Mouse (Mus musculus): ENCODE measurements around the gene Cryga. TPM values are rescaled to one million over a fixed set of nuclear protein-coding genes. Genes with fewer than 3 reads are reported as not detected.
"Not testable (repeated sequence)": the region's sequence is repeated elsewhere in the genome, so short reads cannot be mapped to it uniquely, and the experiment has no call there.

The Cryga gene
- polyA plus RNA-seq, 1 experiment from 2014 or later: not detected

DNA sequence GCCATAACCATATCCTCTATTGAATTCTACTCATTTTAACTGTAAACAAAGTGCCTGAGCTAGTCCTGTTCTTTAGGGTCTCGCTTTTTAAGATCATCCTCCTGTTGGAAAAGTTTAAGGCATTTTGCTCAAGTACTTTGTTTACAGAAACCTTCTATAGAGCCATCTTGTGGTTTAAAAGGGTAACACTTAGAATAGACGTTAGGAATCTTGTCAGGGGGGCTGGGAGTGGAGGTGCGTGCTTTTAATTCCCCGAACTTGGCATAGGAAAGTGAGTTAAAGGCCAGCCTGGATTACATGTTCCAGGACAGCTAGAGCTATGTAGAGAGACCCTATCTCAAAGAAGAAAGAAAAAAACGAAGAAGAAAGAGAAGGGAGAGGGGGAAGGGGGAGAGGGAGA is 27.6 kb downstream of the Cryga start:
- no peak overlapping the region for H3K27ac ChIP-seq (replicated peaks; ENCODE audit: low read depth, low read length)
- H3K9ac ChIP-seq (ENCODE audit: low read depth, low read length): no peak overlapping the region
- H3K36me3 ChIP-seq (ENCODE audit: control insufficient read depth, insufficient read depth, low read length): no peaks in the 10 kb centered on the region
- no peak overlapping the region for H3K4me3 ChIP-seq (ENCODE audit: low read depth, low read length)
- ATAC-seq (ENCODE audit: low read depth) (no peak), DNase-seq (ENCODE audit: low spot score) (peak; percentile 16)
- H3K9me3 ChIP-seq (ENCODE audit: control insufficient read depth, low read length): peaks cover 6% of the 10 kb centered on the region; the same call in 1 of the 2 replicates
- H3K27me3 ChIP-seq (replicated peaks; ENCODE audit: control insufficient read depth, insufficient read depth, low read length): no peaks in the 10 kb centered on the region
- H3K4me1 ChIP-seq (ENCODE audit: control insufficient read depth, insufficient read depth, low read length): no peaks in the 10 kb centered on the region
- no peak overlapping the region for H3K4me2 ChIP-seq (ENCODE audit: low read depth, low read length)
- WGBS: 13% methylated on average over 5 of the region's 5 CpGs

DNA sequence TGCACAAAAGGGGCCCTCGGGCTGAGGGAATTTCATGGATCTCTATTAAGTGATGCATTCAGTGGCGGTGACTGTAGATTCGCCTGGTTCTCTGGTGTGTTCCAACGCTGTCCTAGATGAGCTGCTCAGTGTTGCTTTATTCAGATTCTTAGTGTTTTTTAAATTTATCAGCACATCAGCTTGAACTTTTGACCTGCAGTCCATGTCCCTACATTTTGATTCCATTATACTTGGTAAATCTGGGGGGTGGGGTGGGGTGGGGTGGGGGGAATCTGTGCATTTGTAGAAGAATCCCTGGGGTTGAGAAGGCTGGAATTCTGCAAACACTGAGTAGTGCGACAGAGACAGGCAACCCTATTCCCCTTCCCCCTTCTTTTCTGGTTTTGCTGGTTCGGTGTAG is 29.6 kb downstream of the Cryga start, which contains the start of gene Crygc:
Crygc (minus strand) TSS at position 101 of the 400 bp plus-strand sequence.
- no peak for DNase-seq (ENCODE audit: low spot score)
- 54% methylated on average over 6 of the region's 6 CpGs for WGBS
- H3K4me1 ChIP-seq (ENCODE audit: control insufficient read depth, insufficient read depth, low read length): no peaks in the 10 kb centered on the region
- H3K4me3 ChIP-seq (ENCODE audit: low read depth, low read length): no peak within 1 kb of the TSS
- H3K27ac ChIP-seq (replicated peaks; ENCODE audit: low read depth, low read length): no peak within 1 kb of the TSS
- H3K9me3 ChIP-seq (ENCODE audit: control insufficient read depth, low read length): peaks cover 6% of the 10 kb centered on the region; the same call in 1 of the 2 replicates
- no peaks in the 10 kb centered on the region for H3K27me3 ChIP-seq (replicated peaks; ENCODE audit: control insufficient read depth, insufficient read depth, low read length)
- H3K9ac ChIP-seq (ENCODE audit: low read depth, low read length): no peak within 1 kb of the TSS
- H3K36me3 ChIP-seq (ENCODE audit: control insufficient read depth, insufficient read depth, low read length): no peaks in the 10 kb centered on the region
- no peak for ATAC-seq (ENCODE audit: low read depth)
- no peak within 1 kb of the TSS for H3K4me2 ChIP-seq (ENCODE audit: low read depth, low read length)

GRCm38 (mm10) chr1:65067842-65068241 is 35.3 kb downstream of the Cryga start:
- Histone ChIP-seq H3K27me3 (replicated peaks; ENCODE audit: control insufficient read depth, insufficient read depth, low read length) (no peaks in the 10 kb centered on the region), H3K4me1 (ENCODE audit: control insufficient read depth, insufficient read depth, low read length) (no peaks in the 10 kb centered on the region), H3K4me2 (ENCODE audit: low read depth, low read length) (no peak overlapping the region), H3K9me3 (ENCODE audit: control insufficient read depth, low read length) (no peaks in the 10 kb centered on the region), H3K9ac (ENCODE audit: low read depth, low read length) (no peak overlapping the region), H3K27ac (replicated peaks; ENCODE audit: low read depth, low read length) (no peak overlapping the region), H3K36me3 (ENCODE audit: control insufficient read depth, insufficient read depth, low read length) (no peaks in the 10 kb centered on the region), H3K4me3 (ENCODE audit: low read depth, low read length) (no peak overlapping the region)
- ATAC-seq (ENCODE audit: low read depth) (no peak), DNase-seq (ENCODE audit: low spot score) (no peak)

DNA sequence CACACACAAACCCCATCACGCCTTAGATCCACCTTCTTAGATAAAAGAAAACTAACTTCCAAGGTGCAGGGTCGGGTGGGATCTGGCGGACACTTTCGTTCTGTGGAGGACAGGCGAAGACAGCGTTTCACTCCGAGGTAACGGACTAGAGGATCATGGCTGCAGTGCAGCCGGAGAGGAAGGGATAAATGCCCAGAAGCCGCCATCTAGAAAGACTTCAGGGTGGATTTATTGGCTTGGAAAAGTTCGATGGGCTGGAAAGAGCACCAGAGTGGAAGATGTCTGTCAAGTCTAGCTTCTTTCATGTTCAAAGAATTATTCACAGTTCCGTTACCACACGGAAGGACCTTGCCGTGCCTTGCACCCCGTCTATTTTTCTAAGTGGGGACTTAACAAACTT is 39.0 kb downstream of the Cryga start:
- DNase-seq (ENCODE audit: low spot score) (no peak), ATAC-seq (ENCODE audit: low read depth) (no peak)
- Histone ChIP-seq H3K4me2 (ENCODE audit: low read depth, low read length) (no peak overlapping the region), H3K36me3 (ENCODE audit: control insufficient read depth, insufficient read depth, low read length) (no peaks in the 10 kb centered on the region), H3K4me3 (ENCODE audit: low read depth, low read length) (no peak overlapping the region), H3K27ac (replicated peaks; ENCODE audit: low read depth, low read length) (no peak overlapping the region), H3K4me1 (ENCODE audit: control insufficient read depth, insufficient read depth, low read length) (no peaks in the 10 kb centered on the region), H3K27me3 (replicated peaks; ENCODE audit: control insufficient read depth, insufficient read depth, low read length) (no peaks in the 10 kb centered on the region), H3K9ac (ENCODE audit: low read depth, low read length) (no peak overlapping the region), H3K9me3 (ENCODE audit: control insufficient read depth, low read length) (no peaks in the 10 kb centered on the region)
- WGBS: 83% methylated on average over 15 of the region's 15 CpGs

DNA sequence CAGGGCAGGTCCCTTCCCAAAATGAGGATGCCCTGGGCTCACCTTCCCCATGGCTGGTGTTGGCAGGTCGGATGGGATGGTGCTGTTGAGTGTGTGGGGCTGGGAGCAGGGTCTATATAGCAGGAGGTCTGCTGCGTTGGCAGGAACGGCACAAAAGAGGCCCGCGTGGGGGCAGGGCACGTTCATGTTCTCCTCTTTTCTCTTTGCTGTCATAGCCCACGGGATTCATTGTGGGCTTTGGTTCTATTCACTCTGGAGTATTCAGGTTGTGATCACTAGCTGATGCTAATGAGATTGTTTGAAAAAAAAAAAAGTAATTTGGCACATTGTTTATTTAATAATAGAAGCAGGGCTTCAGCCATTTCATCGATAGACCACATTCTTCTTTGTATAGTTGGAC is 39.8 kb downstream of the Cryga start, which contains the start of gene Crygd:
Crygd (minus strand) TSS at position 101 of the 400 bp plus-strand sequence.
- no peak within 1 kb of the TSS for H3K4me2 ChIP-seq (ENCODE audit: low read depth, low read length)
- WGBS: 88% methylated on average over 8 of the region's 8 CpGs
- ATAC-seq (ENCODE audit: low read depth) (no peak), DNase-seq (ENCODE audit: low spot score) (no peak)
- no peak within 1 kb of the TSS for H3K27ac ChIP-seq (replicated peaks; ENCODE audit: low read depth, low read length)
- H3K27me3 ChIP-seq (replicated peaks; ENCODE audit: control insufficient read depth, insufficient read depth, low read length): no peaks in the 10 kb centered on the region
- H3K4me1 ChIP-seq (ENCODE audit: control insufficient read depth, insufficient read depth, low read length): no peaks in the 10 kb centered on the region
- no peaks in the 10 kb centered on the region for H3K9me3 ChIP-seq (ENCODE audit: control insufficient read depth, low read length)
- no peak within 1 kb of the TSS for H3K9ac ChIP-seq (ENCODE audit: low read depth, low read length)
- H3K36me3 ChIP-seq (ENCODE audit: control insufficient read depth, insufficient read depth, low read length): no peaks in the 10 kb centered on the region
- H3K4me3 ChIP-seq (ENCODE audit: low read depth, low read length): no peak within 1 kb of the TSS

- Histone ChIP-seq H3K36me3 (ENCODE audit: control insufficient read depth, insufficient read depth, low read length) (no peaks in the 10 kb centered on the region), H3K27me3 (replicated peaks; ENCODE audit: control insufficient read depth, insufficient read depth, low read length) (no peaks in the 10 kb centered on the region), H3K27ac (replicated peaks; ENCODE audit: low read depth, low read length) (no peak overlapping the region), H3K4me3 (ENCODE audit: low read depth, low read length) (no peak overlapping the region), H3K4me2 (ENCODE audit: low read depth, low read length) (no peak overlapping the region), H3K4me1 (ENCODE audit: control insufficient read depth, insufficient read depth, low read length) (no peaks in the 10 kb centered on the region), H3K9me3 (ENCODE audit: control insufficient read depth, low read length) (no peaks in the 10 kb centered on the region), H3K9ac (ENCODE audit: low read depth, low read length) (no peak overlapping the region)
- no peak for ATAC-seq (ENCODE audit: low read depth)
- 27% methylated on average over 2 of the region's 2 CpGs for WGBS
- DNase-seq (ENCODE audit: low spot score): no peak
These were observed 51.0 kb downstream of the Cryga start for GRCm38 (mm10) chr1:65052140-65052539.

DNA sequence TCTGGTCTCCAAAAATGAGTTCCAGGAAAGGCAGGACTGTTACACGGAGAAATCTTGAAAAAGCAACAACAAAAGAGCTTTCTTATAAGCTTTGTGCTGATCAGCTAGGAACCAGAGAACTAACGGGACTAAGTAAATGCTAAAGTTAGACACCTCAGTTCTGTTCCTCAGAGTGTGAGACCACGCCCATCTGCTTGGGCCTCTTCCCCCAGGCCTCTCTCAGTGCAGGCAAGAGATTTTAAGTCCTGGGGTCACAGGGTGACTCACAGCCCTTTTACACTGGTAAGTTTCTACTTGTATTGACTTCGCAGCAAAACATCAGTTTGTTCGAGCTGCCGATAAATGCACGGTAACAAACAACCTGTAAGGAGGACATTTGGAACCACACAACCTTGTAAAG is 51.5 kb downstream of the Cryga start:
- Histone ChIP-seq H3K9me3 (ENCODE audit: control insufficient read depth, low read length) (no peaks in the 10 kb centered on the region), H3K4me3 (ENCODE audit: low read depth, low read length) (no peak overlapping the region), H3K4me2 (ENCODE audit: low read depth, low read length) (no peak overlapping the region), H3K27ac (replicated peaks; ENCODE audit: low read depth, low read length) (no peak overlapping the region), H3K36me3 (ENCODE audit: control insufficient read depth, insufficient read depth, low read length) (no peaks in the 10 kb centered on the region), H3K27me3 (replicated peaks; ENCODE audit: control insufficient read depth, insufficient read depth, low read length) (no peaks in the 10 kb centered on the region), H3K9ac (ENCODE audit: low read depth, low read length) (no peak overlapping the region), H3K4me1 (ENCODE audit: control insufficient read depth, insufficient read depth, low read length) (no peaks in the 10 kb centered on the region)
- WGBS: 63% methylated on average over 7 of the region's 7 CpGs
- DNase-seq (ENCODE audit: low spot score): no peak
- no peak for ATAC-seq (ENCODE audit: low read depth)

- DNase-seq (ENCODE audit: low spot score); H3K9me3 ChIP-seq (ENCODE audit: control insufficient read depth, low read length); H3K4me3 ChIP-seq (ENCODE audit: low read depth, low read length); ATAC-seq (ENCODE audit: low read depth); H3K36me3 ChIP-seq (ENCODE audit: control insufficient read depth, insufficient read depth, low read length); H3K27ac ChIP-seq (replicated peaks; ENCODE audit: low read depth, low read length); H3K4me2 ChIP-seq (ENCODE audit: low read depth, low read length); H3K4me1 ChIP-seq (ENCODE audit: control insufficient read depth, insufficient read depth, low read length); H3K27me3 ChIP-seq (replicated peaks; ENCODE audit: control insufficient read depth, insufficient read depth, low read length); H3K9ac ChIP-seq (ENCODE audit: low read depth, low read length): not testable (repeated sequence)
- WGBS: 70% methylated on average over 8 of the region's 12 CpGs
These were observed 52.2 kb downstream of the Cryga start, which contains the start of gene Cryge for GRCm38 (mm10) chr1:65050952-65051351. Gene Cryge (minus strand): TSS chr1:65051149.
